8 mouse cellular contexts compared by ENCODE assay signal in the genomic region with DNA sequence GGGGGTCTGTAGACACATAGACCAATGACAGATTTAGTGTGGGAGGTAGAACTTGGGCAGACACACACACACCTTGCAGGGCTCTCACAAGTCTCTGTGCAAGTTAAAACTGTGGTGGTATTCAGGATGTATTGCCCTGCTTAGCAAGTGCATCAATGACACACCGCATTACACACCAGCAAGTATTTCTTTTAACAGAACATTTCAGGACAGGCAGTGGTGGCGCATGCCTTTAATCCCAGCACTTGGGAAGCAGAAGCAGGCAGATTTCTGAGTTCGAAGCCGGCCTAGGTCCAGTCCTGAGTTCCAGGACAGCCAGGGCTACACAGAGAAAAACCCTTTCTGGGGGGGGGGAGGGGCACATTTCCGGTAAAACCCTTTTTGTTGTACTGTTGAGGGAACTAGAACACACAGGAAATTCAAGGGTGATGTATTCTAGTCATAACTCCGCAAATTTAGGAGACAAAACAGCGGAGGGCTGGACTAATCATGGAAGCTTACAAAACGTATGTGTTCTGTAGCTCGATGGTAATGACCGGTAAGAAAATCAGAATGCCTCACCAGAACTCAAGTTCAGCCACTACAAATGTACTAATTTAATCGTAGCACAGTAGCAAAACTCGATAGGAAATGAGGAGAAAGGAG. TPM values are rescaled to one million over a fixed set of nuclear protein-coding genes. Genes with fewer than 3 reads are reported as not detected.
DNase-seq lines count a peak whose midpoint lies in the region; ATAC-seq and TF ChIP-seq lines count a peak whose summit lies in the region.

No protein-coding gene starts in this region.

- TF ChIP-seq EP300 in ES-Bruce4 (IDR thresholded peaks at IDR 0.05; ENCODE audit: insufficient read depth, low read depth, low read length) = no peak

- peak overlapping the region; percentile 84 for H3K9ac ChIP-seq in heart, embryonic 14.5 days (ENCODE audit: low read length)
- peak overlapping the region; percentile 88 for H3K9ac ChIP-seq in ES-Bruce4 (ENCODE audit: low read depth, poor library complexity, severe bottlenecking)
- peak overlapping the region; percentile 77 for H3K9ac ChIP-seq in forebrain, postnatal 0 days

- 72% methylated on average over 12 of the region's 12 CpGs for WGBS in heart, embryonic 14.5 days
- 75% methylated on average over 12 of the region's 12 CpGs for WGBS in forebrain, postnatal 0 days
- WGBS in macrophage (ENCODE audit: missing documents) = 70% methylated on average over 11 of the region's 12 CpGs

- H3K36me3 ChIP-seq in heart, embryonic 14.5 days (ENCODE audit: control insufficient read depth, insufficient read depth, low read length) = peaks cover 20% of the 10 kb centered on the region
- H3K36me3 ChIP-seq in ES-Bruce4 (ENCODE audit: control insufficient read depth, insufficient read depth, low read length, poor library complexity, severe bottlenecking) = peaks cover 11% of the 10 kb centered on the region
- H3K36me3 ChIP-seq in forebrain, postnatal 0 days (ENCODE audit: insufficient read depth) = peaks cover 7% of the 10 kb centered on the region; the same call in 1 of the 2 replicates
- peaks cover 13% of the 10 kb centered on the region for H3K36me3 ChIP-seq in macrophage (ENCODE audit: inconsistent target)

- ATAC-seq in heart, embryonic 14.5 days (ENCODE audit: insufficient number of reproducible peaks, insufficient read depth, low FRiP score, low read depth) = no peak
- ATAC-seq in forebrain, postnatal 0 days = no peak
- ATAC-seq in erythroid progenitor cell, adult 5-6 weeks (replicated peaks; ENCODE audit: low FRiP score, poor library complexity, severe bottlenecking) = no peak

- H3K9me3 ChIP-seq in heart, embryonic 14.5 days (ENCODE audit: control insufficient read depth, low read length) = peaks cover 7% of the 10 kb centered on the region; the same call in 1 of the 2 replicates
- H3K9me3 ChIP-seq in ES-Bruce4 (replicated peaks; ENCODE audit: control insufficient read depth, insufficient read depth, low read length, poor library complexity, severe bottlenecking) = no peaks in the 10 kb centered on the region
- 0 out of 2 replicates have a peak, but pooled peaks cover 6% of the 10 kb centered on the region for H3K9me3 ChIP-seq in forebrain, postnatal 0 days (ENCODE audit: low read length)

- H3K27ac ChIP-seq in heart, embryonic 14.5 days (replicated peaks in 1 of 2; ENCODE audit: control insufficient read depth in 1 of 2, insufficient read depth in 1 of 2, low read depth in 2 of 2, low read length in 2 of 2) = peak overlapping the region; percentile 90 to 93
- peak overlapping the region; percentile 79 for H3K27ac ChIP-seq in ES-Bruce4 (ENCODE audit: insufficient read depth, low read length)
- H3K27ac ChIP-seq in forebrain, postnatal 0 days (ENCODE audit: low read depth, low read length) = peak overlapping the region; percentile 91
- peak overlapping the region; percentile 86 for H3K27ac ChIP-seq in macrophage

- TF ChIP-seq POLR2A in ES-Bruce4 (IDR thresholded peaks at IDR 0.05; ENCODE audit: insufficient read depth, low read length) = no peak

- peaks cover 35% of the 10 kb centered on the region for H3K79me2 ChIP-seq in macrophage (ENCODE audit: inconsistent target)

- no peaks in the 10 kb centered on the region for H3K27me3 ChIP-seq in heart, embryonic 14.5 days (ENCODE audit: control insufficient read depth, insufficient read depth, low read length)
- no peaks in the 10 kb centered on the region for H3K27me3 ChIP-seq in ES-Bruce4 (ENCODE audit: control insufficient read depth, insufficient read depth, low read length, poor library complexity, severe bottlenecking)
- H3K27me3 ChIP-seq in forebrain, postnatal 0 days (ENCODE audit: insufficient read depth, low read length) = no peaks in the 10 kb centered on the region

- TF ChIP-seq CTCF in ES-Bruce4 (IDR thresholded peaks at IDR 0.05; ENCODE audit: low read depth, low read length) = no peak
- no peak for TF ChIP-seq CTCF in forebrain, postnatal 0 days (IDR thresholded peaks at IDR 0.05; ENCODE audit: low read depth)

- peaks cover 0 to 17% of the 10 kb centered on the region in 2 experiments; a peak in 1 of 4 replicates for H3K4me1 ChIP-seq in heart, embryonic 14.5 days (ENCODE audit: control insufficient read depth in 2 of 2, insufficient read depth in 2 of 2, low read length in 2 of 2)
- H3K4me1 ChIP-seq in ES-Bruce4 (ENCODE audit: control insufficient read depth, insufficient read depth, low read length) = no peaks in the 10 kb centered on the region
- peaks cover 14% of the 10 kb centered on the region for H3K4me1 ChIP-seq in forebrain, postnatal 0 days (ENCODE audit: insufficient read depth)

- H3K4me3 ChIP-seq in heart, embryonic 14.5 days (ENCODE audit: control insufficient read depth in 1 of 2, insufficient read depth in 1 of 2, low read depth in 1 of 2, low read length in 2 of 2) = peak overlapping the region in 1 of 2 experiments; percentile 74; a peak in 3 of 4 replicates
- H3K4me3 ChIP-seq in ES-Bruce4 (ENCODE audit: low read depth, low read length) (peak overlapping the region; percentile 97), macrophage (ENCODE audit: inconsistent target) (peak overlapping the region; percentile 64)
- H3K4me3 ChIP-seq in forebrain, postnatal 0 days (ENCODE audit: low read depth, low read length) = peak overlapping the region; percentile 66

- H3K4me2 ChIP-seq in heart, embryonic 14.5 days (ENCODE audit: low read length) = peak overlapping the region; percentile 82
- peak overlapping the region; percentile 79 for H3K4me2 ChIP-seq in forebrain, postnatal 0 days (ENCODE audit: low read depth)

- DNase-seq in heart, adult 8-10 months (ENCODE audit: low spot score) = no peak
- DNase-seq in forebrain, postnatal 0 days = no peak
- no peak for DNase-seq in layer of hippocampus, postnatal 36 days
- DNase-seq in urinary bladder, postnatal 36 days (ENCODE audit: low spot score in 2 of 2) = no peak

RNA-seq across cellular contexts. Expression of gene Rbx1, which starts 1.0 kb away (rescaled TPM):
- 426 and 448 TPM in 2 replicates for polyA plus RNA-seq in heart, embryonic 14.5 days (2014; fragmentation: Nextera tagmentation; extraction: Ambion mirVana)
- 100 to 1,000 TPM; 105 to 114 (median 113) TPM for total RNA-seq in heart, adult 8-10 months (2022)
- polyA plus RNA-seq in ES-Bruce4 (2011; ENCODE audit: insufficient read depth, insufficient read length, low read depth, missing spikeins) (173 and 191 TPM in 2 replicates), macrophage (2018) (69.0 to 118 TPM (median 86.1 TPM) in 3 replicates)
- 193 and 223 TPM in 2 replicates for total RNA-seq in forebrain, postnatal 0 days (2014; rRNA removed)
- 446 and 469 TPM in 2 replicates for polyA plus RNA-seq in forebrain, postnatal 0 days (2015; fragmentation: Nextera tagmentation; extraction: Ambion mirVana)
- total RNA-seq in macrophage (2018; cell fraction: chromatin; rRNA removed) = 10 to 100 TPM; 35.9 to 97.8 (median 63.4) TPM
- total RNA-seq in macrophage (2018; cell fraction: cytosol; rRNA removed) = 100 to 1,000 TPM; 120 to 186 (median 145) TPM
- total RNA-seq in macrophage (2018; cell fraction: nucleus; rRNA removed) = 10 to 100 TPM; 28.8 to 97.5 (median 66.8) TPM
- total RNA-seq in layer of hippocampus, postnatal 36 days (2021) = 100 to 1,000 TPM; 137 TPM
- 65.4 and 79.6 TPM in 2 replicates for total RNA-seq in erythroid progenitor cell, adult 5-6 weeks (2015; ENCODE audit: low replicate concordance)
- 52.0 and 67.4 TPM in 2 replicates for total RNA-seq in erythroid progenitor cell, adult 5-6 weeks (2017; ENCODE audit: low replicate concordance)

RNA-seq across cellular contexts. Expression of gene Dnajb7, which starts 57.0 kb away (rescaled TPM):
- 1.1 and 1.3 TPM in 2 replicates for polyA plus RNA-seq in heart, embryonic 14.5 days (2014; fragmentation: Nextera tagmentation; extraction: Ambion mirVana)
- not detected for total RNA-seq in heart, adult 8-10 months (2022)
- not detected in 2 replicates for polyA plus RNA-seq in ES-Bruce4 (2011; ENCODE audit: insufficient read depth, insufficient read length, low read depth, missing spikeins)
- not detected in 2 replicates for total RNA-seq in forebrain, postnatal 0 days (2014; rRNA removed)
- polyA plus RNA-seq in forebrain, postnatal 0 days (2015; fragmentation: Nextera tagmentation; extraction: Ambion mirVana) = 0.18 TPM in 1 of 2 replicates, not detected in the other
- 1 to 10 TPM in 17 of 26 experiments, under 1 TPM in 1, not detected in 8; 0.74 to 3.6 (median 1.8) TPM for total RNA-seq in macrophage (2018; cell fraction: chromatin; rRNA removed)
- under 1 TPM in 4 of 26 experiments, not detected in 22; 0.11 to 0.21 (median 0.19) TPM for total RNA-seq in macrophage (2018; cell fraction: cytosol; rRNA removed)
- 1 to 10 TPM in 6 of 26 experiments, under 1 TPM in 7, not detected in 13; 0.42 to 2.1 (median 0.97) TPM for total RNA-seq in macrophage (2018; cell fraction: nucleus; rRNA removed)
- polyA plus RNA-seq in macrophage (2018) = 0.19 to 0.20 TPM in 2 of 3 replicates, not detected in the other
- not detected for total RNA-seq in layer of hippocampus, postnatal 36 days (2021)
- not detected in 2 replicates for total RNA-seq in erythroid progenitor cell, adult 5-6 weeks (2015; ENCODE audit: low replicate concordance)
- not detected in 2 replicates for total RNA-seq in erythroid progenitor cell, adult 5-6 weeks (2017; ENCODE audit: low replicate concordance)
